Mouse (Mus musculus) gastrocnemius, postnatal 36 days (tissue): ENCODE data around the gene Prkn. TPM values are rescaled to one million over a fixed set of nuclear protein-coding genes. Genes with fewer than 3 reads are reported as not detected.

ENCODE experiments used
- DNase-seq, 2 experiments: peaks; one replicate each; pipeline ENCODE4 v3.0.0; 2022
- intact Hi-C: fragments of 180-260 bp; cut with DNase I; formaldehyde crosslinking; loops from one replicate; pipeline ENCODE4 v1.15.1; 2025
- total RNA-seq, 2 experiments: library from RNA; stranded (reverse); gene quantifications; 2 replicates each; pipeline ENCODE4 v1.2.3; 2021

Gene Prkn
- total RNA-seq, 2 experiments from 2014 or later: 15.2 TPM

- no peak for DNase-seq
- intact Hi-C loops: no loop called here
These were observed 1041.1 kb downstream of the Prkn start for GRCm38 (mm10) chr17:11881110-11881820.

GRCm38 (mm10) chr17:11885601-11886000 lies 1045.4 kb downstream of the Prkn start:
- intact Hi-C loops: no loop called here
- no peak for DNase-seq

- no peak for DNase-seq
- intact Hi-C loops: no loop called here
These were observed 1046.8 kb downstream of the Prkn start for GRCm38 (mm10) chr17:11886963-11887362.

- no peak for DNase-seq
- intact Hi-C loops: no loop called here
These were observed 1047.5 kb downstream of the Prkn start for GRCm38 (mm10) chr17:11887591-11888205.

- DNase-seq: no peak
- intact Hi-C loops: no loop called here
These were observed 1048.6 kb downstream of the Prkn start for GRCm38 (mm10) chr17:11888806-11889205.

GRCm38 (mm10) chr17:11900300-11900699 lies 1060.1 kb downstream of the Prkn start:
- DNase-seq: no peak
- intact Hi-C loops: no loop called here

- intact Hi-C loops: no loop called here
- DNase-seq: no peak
These were observed 1061.5 kb downstream of the Prkn start for GRCm38 (mm10) chr17:11901731-11902130.

GRCm38 (mm10) chr17:11903001-11903400 lies 1062.8 kb downstream of the Prkn start:
- no peak for DNase-seq
- intact Hi-C loops: no loop called here

GRCm38 (mm10) chr17:11910668-11911398 lies 1070.6 kb downstream of the Prkn start:
- no peak for DNase-seq
- intact Hi-C loops: no loop called here

GRCm38 (mm10) chr17:11912136-11912535 lies 1072.0 kb downstream of the Prkn start:
- no peak for DNase-seq
- intact Hi-C loops: no loop called here

- intact Hi-C loops: no loop called here
- no peak for DNase-seq
These were observed 1072.7 kb downstream of the Prkn start for GRCm38 (mm10) chr17:11912872-11913365.

GRCm38 (mm10) chr17:11913620-11914019 lies 1073.4 kb downstream of the Prkn start:
- no peak for DNase-seq
- intact Hi-C loops: no loop called here

GRCm38 (mm10) chr17:11914451-11914850 lies 1074.3 kb downstream of the Prkn start:
- intact Hi-C loops: no loop called here
- no peak for DNase-seq

- intact Hi-C loops: no loop called here
- DNase-seq: no peak
These were observed 1078.1 kb downstream of the Prkn start for GRCm38 (mm10) chr17:11918123-11918801.

- intact Hi-C loops: no loop called here
- DNase-seq: no peak
These were observed 1079.4 kb downstream of the Prkn start for GRCm38 (mm10) chr17:11919581-11919980.

- intact Hi-C loops: no loop called here
- DNase-seq: no peak
These were observed 1080.8 kb downstream of the Prkn start for GRCm38 (mm10) chr17:11921026-11921425.

GRCm38 (mm10) chr17:11923989-11924388 lies 1083.8 kb downstream of the Prkn start:
- no peak for DNase-seq
- intact Hi-C loops: no loop called here

GRCm38 (mm10) chr17:11926865-11927386 lies 1086.7 kb downstream of the Prkn start:
- intact Hi-C loops: no loop called here

GRCm38 (mm10) chr17:11931641-11932040 lies 1091.5 kb downstream of the Prkn start:
- intact Hi-C loops: no loop called here
- no peak for DNase-seq

More at GRCm38 (mm10) chr17:11926865-11927386, 1086.7 kb downstream of the Prkn start:
- DNase-seq: no peak

GRCm38 (mm10) chr17:11933737-11934136 lies 1093.6 kb downstream of the Prkn start:
- intact Hi-C loops: no loop called here
- no peak for DNase-seq

GRCm38 (mm10) chr17:11947436-11947835 lies 1107.3 kb downstream of the Prkn start:
- intact Hi-C loops: no loop called here
- no peak for DNase-seq
